Mouse (Mus musculus) bone marrow, adult 2 months (tissue): ENCODE results near the gene Tmem52b.

Experiments
- CTCF ChIP-seq: fragments of 200-500 bp; IDR thresholded peaks from 2 replicates; pipeline ENCODE4 v1.5.1; 2011; ENCODE audit warnings: low read length, control low read depth; ENCODE audit not compliant: control insufficient read depth, insufficient read depth
- POLR2A ChIP-seq: fragments of 200-500 bp; IDR thresholded peaks from 2 replicates; pipeline ENCODE4 v1.6.1; 2011; ENCODE audit warnings: low read depth, mild to moderate bottlenecking, control low read depth, low read length, borderline replicate concordance; ENCODE audit not compliant: control insufficient read depth

GRCm38 (mm10) chr6:129471386-129471785 is 41.0 kb upstream of the Tmem52b start:
- TF ChIP-seq CTCF (no peak), POLR2A (no peak)
